Mouse (Mus musculus): ENCODE data around the gene Cspg5. TPM values are rescaled to one million over a fixed set of nuclear protein-coding genes. Genes with fewer than 3 reads are reported as not detected.

Cspg5 gene
- total RNA-seq (2021): 1 to 10 TPM; 1.3 TPM
- long read RNA-seq, experiment 1, partial matches to known transcripts: 0 of 2 reads
- long read RNA-seq, experiment 1, other reads (novel, unspliced or antisense): 0 of 2 reads
- long read RNA-seq, experiment 2: 0 reads

DNA sequence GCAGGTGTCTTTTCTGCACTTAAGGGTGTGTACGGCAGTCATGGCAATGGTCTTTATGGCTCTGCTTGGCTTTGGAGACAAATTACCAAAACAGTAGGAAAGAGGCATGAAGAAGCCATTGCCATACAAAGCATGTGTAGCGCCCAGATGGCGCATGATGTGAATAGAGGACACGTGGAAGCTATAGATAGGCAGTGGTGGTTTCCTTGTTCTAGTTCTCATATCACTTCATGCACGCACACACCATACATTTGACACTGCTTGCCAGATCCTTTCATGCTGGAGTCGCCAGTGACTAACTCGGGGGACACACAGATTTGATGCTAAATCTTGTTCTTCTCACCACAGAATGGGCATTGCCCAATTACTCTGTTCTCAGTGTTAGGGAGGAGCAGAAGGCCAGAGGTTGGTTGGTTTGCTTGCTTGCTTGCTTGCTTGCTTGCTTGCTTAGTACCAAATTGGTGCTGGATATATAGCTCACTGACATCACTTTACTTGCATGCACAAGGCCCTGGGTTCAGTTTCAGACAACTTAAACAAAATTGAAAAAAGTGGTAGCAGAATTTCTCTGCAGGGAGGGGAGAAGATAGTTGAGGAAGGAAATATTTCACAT lies at the start of gene Cspg5:
Gene Cspg5, plus strand, starts transcription at position 563 of the 613 bp plus-strand sequence.
- DNase-seq: no peak

DNA sequence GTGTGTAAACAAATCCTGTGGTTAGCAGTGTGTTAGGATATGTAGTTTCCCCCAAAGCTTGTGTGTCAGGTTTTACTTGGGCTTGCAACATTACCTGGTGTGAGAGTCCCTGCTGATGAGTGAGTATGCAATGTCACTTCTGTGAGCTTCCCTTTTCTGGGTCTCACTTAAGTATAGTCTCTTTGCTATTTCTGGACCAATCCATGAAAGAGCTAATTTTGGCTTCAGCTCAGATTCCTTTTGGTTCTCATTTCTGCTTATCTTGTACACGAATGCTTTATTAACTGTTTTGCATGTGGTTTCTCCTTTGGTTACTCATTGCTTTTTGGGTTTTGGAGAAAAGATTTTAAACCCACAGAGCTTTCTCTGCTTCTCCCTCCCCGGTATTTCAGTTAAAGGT lies 43.7 kb upstream of the Cspg5 start:
- no peak for DNase-seq

DNA sequence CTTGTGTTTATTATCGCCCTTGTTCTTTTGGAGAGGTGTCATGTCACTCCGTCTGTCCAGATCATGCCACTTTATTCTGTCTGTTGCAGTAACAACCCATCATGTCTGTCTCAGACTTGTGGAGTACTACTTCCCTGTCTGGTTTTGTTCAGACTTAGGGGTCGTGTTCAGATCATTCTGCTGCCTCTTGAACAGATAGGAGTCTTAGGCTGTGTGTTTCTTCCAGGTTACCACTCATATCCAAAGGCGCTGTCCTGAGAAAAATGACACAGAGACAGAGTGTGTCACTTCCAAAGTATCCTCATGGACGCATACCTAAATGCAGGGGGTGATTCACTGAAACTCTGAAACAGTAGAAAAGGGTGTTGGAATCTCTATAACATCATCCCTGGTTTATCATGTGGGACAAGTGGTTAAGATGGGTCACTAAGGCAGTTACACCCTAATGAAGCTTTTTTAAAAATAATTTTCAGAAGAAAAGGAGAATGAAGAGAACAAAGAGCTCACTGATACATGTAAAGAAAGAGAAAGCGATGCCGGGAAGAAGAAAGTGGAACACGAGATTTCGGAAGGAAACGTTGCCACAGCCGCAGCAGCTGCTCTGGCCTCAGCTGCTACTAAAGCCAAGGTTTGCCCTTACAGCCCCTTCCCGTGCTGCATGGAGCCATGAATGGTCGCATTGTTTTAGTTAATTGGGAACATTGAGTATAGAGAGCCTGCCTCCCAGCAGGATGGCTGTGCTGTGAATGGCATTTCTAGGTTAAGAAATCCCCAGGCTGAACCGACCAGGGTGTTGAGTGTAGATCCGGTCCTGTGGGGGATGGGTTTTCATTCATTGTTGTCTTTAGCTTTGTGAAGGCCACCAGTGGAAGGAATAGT lies 37.8 kb upstream of the Cspg5 start:
- no peak for DNase-seq

DNA sequence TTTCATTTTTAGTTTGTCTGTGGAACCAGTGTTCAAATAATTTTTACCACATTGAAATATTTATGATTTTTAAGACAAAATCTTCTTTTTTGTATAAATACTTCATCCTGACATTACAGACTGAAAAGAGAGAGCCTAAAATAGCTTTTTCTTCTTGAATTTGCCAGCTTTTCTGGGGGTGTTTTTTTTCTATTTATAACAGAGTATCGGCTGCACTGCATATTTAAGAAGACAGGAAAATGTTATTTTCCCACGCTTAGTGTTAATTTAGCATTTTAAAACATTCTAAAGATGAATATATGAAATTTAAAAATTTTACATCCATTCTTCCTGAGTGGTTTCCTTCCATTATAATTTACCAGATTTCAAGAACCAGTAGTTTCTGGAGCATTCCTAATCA lies 37.1 kb upstream of the Cspg5 start:
- no peak for DNase-seq

DNA sequence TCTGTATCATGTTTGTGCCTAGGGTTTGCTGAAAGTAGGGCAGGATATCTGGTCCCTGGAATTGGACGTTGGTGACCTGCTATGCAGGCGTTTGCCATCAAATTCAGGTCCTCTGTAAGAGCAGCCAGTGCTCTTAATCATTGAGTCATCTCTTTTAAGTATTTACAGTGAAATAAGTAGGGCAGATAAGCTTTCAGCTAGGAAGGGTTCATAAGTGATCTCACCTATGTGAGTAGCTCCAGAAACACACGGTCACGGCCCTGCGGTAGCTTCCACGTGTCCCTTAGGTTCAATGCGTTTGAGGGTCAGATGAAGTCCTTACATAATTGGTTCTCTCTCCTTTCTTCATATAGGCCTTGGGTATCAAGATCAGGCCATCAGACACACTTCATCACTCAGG lies 35.3 kb upstream of the Cspg5 start:
- no peak for DNase-seq

DNA sequence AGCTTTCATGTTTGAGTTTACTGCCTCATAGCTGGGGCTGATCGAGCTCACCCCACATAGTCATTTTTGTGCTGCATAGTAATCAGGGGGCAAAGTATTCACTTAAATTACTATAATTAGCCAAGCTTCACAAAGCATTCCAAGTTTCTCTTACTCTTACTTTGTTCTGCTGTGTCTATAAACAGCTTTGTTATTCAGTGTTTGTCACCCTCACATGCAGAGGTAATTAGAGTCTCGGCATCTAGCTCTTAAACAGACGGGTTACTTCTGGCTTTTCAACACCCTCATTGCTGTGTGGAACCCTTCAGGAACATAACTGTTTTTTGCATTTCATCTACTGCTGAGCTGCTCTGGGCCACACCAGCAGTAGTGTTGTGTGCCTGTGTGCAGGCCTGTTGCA lies 34.6 kb upstream of the Cspg5 start:
- no peak for DNase-seq

DNA sequence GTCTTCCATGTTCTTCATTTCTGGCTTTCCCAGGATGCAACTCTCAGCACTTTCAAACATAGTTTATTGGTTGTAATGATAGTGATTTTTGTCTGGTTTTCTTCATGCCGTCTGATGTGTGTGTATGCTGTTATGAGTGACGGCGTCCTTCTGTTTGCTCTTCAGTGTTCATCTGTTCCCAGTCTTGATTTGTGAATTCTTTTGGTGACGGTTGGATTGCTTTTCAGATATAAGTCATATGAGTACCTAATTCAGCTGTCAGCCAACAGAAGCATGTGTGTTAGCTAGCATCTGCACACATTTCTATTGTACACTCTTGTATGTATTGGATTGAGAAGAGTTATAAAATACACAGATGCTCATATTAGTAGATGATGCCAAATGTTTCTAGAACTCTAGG lies 19.3 kb upstream of the Cspg5 start:
- DNase-seq: no peak

DNA sequence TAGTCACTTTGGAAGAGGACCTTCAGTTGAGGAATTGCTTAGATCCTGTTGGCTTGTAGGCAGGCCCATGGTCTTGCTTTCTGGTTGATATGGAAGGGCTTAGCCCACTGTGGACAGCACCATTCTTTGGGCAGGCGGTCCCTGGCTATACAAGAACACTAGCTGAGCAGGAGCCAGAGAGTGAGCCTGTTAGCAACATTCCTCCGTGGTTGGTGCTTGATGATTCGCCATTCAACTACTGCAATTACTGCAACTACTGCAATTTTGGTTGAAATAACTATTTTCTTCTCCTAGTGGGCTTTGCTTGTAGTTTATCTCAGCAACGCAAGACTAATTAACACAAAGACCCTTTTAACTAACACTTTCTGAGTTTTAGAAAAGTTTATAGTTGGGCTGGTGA lies 17.4 kb upstream of the Cspg5 start:
- DNase-seq: no peak

DNA sequence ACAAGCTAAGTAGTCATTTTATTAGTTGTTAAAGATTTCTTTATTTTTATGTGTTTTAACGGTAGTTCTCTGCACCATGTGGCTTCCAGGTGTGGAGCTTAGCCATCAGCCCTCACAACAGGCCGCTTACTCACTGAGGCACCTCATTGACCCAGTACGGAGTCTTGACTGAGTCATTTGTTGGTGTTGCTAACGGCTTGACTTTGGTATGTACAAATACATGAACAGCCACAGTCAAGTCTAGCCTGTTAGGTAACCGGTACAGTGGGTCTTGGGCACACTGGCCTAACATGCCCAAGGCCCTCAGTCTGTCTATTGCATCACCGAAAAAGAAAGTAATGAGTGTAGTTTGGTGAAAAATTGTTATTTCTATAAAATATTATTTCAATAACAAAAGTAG lies 14.9 kb upstream of the Cspg5 start:
- DNase-seq: no peak

DNA sequence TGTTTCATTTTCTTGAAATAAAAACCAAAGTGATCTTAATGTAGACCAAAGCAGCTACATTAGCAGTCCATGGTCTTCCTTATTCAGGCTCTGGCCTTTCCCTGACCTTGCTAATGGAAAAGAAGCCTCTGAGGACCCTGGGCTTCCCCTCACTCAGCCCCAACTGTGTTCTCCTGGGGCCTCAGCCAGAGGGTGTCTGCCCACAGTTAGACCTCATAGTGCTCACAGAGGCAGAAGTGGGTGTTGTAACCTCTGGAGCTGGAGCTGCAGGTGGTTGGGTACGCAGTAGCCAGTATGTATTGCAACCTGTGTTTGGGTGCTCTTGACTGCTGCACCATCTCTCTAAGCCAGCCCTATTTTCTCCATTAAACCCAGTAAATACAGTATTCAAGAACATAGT lies 14.5 kb upstream of the Cspg5 start:
- DNase-seq: no peak

DNA sequence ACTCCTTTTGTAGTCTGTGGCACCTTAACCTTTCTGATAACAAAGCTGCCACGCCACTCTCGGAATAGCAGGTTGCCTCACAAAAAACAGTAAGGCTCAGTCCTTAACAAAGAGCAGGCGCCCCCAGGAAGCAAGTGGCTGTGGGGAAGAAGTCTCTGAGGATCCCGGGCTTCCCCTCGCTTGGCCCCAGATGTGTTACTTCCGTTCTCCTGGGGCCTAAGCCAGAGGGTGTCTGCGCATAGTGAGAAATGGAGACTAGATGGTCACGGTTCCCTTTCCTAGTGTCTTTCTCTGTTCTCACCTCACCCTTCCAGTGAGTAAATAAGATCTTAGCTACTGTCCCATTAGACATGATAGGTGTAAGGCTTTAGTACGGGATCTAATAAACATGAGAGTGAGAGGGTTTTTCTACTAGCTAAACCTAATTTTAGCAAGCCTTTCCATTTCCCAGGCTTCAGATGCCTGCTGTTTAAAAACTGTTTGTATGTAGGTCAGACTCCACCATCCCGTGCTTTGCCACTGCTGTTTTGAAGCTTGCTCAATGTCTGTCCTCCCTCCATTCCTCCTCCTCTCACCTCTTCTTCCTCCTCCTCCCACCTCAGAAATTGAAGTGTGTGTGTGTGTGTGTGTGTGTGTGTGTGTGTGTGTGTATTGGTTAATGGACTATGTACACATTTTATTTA lies 13.9 kb upstream of the Cspg5 start:
- no peak for DNase-seq

DNA sequence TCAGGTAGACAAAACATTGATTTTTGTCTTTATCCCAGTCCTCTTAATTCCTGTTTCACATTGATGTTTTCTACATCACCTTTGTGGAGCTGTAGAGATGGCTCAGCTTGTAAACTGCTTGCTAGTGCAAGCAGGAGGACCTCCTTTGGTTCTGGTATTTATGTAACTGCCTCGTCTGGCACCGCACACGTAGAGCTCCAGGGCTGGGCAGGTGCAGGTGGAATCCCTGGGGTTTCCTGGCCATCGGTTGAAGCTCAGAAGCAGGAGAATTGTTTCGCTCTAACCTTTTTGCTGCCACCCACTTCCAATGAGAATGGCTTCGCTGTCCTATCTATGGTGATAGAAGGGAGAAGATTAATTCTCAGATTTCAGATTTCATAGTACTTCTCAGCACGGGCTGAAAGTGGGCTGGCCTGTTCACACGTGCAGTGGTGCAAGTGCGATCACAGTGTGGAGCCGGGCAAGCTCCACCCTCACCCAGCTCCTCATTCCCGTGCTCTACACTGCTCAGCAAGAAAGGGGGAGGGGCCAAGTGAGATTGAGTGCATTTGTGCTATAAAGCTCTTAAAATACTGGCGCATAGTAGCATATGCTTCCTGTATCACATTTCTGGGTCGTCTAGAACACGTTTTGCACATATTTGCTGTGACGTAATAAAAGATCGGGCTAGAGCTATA lies 13.1 kb upstream of the Cspg5 start:
- no peak for DNase-seq

DNA sequence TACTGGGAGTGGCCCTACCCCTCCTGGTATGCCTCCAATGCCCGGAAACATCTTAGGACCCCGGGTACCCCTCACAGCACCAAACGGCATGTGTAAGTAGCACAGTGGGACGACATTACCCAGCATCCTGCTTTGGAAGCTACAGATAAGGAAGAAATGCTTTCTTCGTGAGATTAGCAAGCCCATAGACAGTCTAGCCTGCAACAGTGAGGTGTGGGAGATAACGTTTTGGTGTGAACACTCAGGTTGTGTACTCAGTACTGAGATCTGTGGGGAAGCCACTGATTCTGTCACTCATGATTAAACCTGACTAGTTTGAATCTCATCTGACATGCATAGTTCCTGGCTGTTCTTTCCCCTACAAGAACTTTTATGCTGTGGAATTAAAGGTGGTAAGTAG lies 8.6 kb upstream of the Cspg5 start:
- no peak for DNase-seq

DNA sequence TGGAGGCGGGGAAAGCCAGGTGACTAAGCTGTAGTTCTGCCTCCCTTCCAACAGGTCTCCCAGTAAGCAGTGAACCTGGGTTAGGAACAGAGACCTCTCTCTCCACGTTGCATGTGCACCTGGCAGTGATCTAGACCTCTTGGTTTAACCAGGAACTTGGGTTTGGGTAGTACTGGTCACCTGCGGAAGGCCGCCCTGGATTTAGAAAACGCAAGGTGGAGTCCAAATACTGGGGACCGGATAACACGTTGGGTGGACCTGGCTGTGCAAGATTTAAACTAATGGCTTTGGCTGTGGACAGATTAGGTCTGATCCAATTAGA lies 945 bp downstream of the Cspg5 start:
- DNase-seq: no peak

DNA sequence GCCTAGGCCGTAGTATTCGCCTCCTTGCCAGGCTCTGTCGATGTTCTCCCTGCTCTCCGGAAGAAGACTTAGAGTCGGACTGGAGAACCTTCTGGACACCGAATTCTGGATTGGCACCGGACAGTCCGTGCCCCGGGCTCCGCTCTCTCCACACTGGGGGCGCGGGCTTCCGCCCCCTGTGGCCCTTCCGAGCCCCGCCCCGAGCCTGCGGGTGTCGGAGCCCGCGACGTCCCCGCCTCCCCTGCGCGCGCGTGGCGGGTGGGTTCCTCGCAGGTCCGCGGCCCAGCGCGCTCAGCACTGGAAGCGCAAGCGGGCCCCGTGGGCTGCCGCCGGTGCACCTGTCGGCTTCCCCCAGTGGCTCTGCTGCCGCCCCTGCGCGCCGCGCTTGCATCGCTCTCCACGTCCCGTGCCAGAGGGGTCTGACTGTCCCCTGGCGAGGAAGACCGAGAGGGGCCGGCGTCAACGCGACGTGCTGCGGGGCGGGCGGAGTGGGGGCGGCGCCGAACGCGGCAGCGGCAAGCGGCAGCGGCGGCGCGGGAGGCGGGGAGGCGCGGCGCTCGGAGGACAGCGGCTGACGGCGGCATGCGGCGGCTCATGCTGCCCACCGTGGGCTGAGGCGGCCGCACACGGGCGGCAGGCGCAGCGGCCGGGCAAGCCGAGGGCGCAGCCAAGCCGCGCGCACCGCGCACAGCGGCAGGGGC lies 1.5 kb downstream of the Cspg5 start:
- peak; percentile 43 for DNase-seq

DNA sequence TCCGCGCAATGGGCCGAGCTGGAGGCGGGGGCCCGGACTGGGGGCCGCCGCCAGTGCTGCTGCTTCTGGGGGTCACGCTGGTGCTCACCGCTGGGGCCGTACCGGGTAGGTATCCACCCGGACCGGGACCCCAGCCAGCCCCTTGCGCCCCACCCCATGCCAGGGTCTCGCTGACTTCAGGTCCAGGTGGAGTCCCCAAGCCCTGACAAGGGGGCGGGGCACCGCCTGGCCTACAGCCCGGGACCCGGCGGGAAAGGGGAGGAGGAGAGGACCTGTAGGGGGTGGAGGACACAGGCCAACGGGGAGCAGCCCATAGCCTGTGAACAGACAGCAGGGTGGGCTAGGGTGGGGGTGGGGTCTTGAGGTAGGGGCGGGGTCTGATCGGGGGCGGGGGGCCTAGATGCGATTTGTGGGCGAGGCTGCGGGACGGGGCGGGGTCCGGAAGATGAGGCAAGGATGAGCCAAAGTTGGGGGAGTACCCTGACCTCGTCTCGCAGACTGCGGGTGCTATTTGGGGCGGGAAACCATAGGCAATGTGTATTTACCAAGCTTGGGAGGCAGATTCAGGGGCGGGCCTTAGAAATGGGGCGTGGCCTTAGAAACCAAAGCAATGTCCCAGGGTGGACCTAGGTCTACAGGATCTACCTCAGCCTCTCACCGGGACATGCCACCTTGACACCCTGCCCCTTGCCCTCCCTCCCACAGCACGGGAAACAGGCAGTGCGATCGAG lies 2.2 kb downstream of the Cspg5 start:
- peak; percentile 48 for DNase-seq

DNA sequence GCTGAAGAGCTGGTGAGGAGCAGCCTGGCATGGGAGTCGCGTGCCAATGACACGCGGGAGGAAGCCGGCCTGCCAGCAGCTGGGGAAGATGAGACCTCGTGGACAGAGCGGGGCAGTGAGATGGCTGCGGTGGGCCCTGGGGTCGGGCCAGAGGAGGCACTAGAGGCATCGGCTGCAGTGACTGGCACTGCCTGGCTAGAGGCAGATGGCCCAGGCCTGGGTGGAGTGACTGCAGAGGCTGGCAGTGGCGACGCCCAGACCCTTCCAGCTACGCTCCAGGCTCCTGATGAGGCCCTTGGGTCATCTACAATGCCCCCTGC lies 2.7 kb downstream of the Cspg5 start:
- peak; percentile 11 for DNase-seq

DNA sequence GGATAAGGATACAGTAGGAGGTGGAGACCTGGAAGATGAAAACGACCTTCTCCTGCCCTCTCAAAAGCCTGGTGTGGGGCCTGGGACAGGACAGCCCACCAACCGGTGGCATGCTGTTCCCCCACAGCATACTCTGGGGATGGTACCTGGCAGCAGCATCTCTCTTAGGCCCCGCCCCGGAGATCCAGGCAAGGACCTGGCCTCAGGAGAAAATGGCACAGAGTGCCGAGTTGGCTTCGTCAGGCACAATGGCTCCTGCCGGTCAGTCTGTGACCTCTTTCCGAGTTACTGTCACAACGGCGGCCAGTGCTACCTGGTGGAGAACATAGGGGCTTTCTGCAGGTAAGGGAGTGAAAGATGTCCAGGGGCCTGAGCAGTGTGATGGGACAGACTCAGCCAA lies 3.5 kb downstream of the Cspg5 start:
- no peak for DNase-seq

DNA sequence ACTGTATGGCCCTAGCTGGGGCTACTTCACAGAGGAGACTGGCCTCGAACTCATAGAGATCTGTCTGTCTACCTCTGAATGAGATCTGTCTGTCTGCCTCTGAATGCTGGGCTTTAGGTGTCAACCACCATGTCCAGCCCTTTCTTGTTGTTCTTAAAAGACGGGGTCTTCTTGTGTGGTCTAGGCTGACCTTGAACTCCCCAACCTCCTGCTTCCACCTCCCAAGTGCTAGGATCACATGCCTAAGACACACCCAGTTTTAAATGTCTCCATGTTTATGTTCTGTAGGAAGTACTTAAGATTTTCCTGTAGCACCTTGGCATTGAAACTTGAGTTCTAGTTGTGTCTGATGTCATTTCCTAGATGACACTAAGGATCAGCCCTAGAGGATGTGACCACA lies 5.3 kb downstream of the Cspg5 start:
- DNase-seq: no peak

DNA sequence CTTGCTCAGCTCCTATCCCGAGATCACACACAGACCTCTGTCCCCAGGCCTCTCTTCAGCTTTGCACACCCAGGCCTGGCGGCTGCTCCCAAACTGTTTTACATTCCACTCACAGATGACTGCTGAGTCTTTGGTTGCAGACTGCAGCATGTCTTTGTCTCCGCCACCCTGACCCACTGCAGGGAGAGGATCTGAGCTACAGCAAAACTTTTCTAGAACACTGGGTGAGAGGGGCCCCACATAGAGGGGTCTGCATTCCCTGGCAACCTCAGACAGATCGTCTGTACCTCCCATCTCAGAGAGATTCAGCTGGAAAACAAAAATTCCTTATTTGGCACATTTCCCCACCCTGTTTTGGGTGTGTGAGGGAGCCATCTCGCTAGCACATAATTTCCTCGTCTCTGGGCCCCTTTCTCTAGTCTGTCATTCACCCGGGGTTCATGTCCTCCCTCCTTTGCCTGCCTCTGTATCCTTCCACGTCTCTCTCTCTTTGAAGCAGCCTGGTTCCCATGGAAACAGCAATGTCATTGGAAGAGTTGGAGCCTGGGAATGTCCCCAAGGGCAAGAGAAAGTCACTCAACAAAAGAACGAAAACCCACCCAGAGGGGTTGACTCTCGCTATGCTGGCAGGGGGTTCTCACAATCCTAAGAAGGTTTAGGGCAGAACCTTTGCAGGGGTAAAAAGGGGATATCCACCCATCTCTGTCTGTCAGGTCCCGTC lies 6.4 kb downstream of the Cspg5 start:
- no peak for DNase-seq

DNA sequence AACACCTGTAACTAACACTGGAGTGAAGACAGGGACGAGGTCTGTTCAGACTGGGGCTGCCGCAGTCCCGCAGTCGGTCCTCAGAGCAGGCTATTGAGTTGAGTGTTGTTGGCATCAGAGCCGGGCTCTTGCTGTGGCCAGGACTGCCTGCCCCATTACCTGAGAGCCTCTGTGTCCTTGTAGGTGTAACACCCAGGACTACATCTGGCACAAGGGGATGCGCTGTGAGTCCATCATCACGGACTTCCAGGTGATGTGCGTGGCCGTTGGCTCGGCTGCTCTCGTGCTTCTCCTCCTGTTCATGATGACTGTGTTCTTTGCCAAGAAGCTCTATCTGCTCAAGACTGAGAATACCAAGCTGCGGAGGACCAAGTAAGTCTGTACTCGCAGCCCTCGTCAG lies 7.2 kb downstream of the Cspg5 start:
- no peak for DNase-seq
